Mouse (Mus musculus) activated CD4-positive, CD25-positive, alpha-beta regulatory T cell, adult 4 months (primary cell): ENCODE measurements at regions not wholly inside any gene's neighbourhood (a gene's known extent, or its start where the extent isn't known, plus 50 kb on each side); places are given as distances from the start of the nearest gene placed in this dataset.
A peak's percentile ranks its signal among the peaks of the same experiment; 100 is the strongest.

Experiments
- ATAC-seq: one replicate; pipeline ENCODE4 v1.8.0; 2017

- ATAC-seq: peak; percentile 83
Observed at GRCm38 (mm10) chr8:35991936-35992603, 226.5 kb downstream of the Gm19410 start.

DNA sequence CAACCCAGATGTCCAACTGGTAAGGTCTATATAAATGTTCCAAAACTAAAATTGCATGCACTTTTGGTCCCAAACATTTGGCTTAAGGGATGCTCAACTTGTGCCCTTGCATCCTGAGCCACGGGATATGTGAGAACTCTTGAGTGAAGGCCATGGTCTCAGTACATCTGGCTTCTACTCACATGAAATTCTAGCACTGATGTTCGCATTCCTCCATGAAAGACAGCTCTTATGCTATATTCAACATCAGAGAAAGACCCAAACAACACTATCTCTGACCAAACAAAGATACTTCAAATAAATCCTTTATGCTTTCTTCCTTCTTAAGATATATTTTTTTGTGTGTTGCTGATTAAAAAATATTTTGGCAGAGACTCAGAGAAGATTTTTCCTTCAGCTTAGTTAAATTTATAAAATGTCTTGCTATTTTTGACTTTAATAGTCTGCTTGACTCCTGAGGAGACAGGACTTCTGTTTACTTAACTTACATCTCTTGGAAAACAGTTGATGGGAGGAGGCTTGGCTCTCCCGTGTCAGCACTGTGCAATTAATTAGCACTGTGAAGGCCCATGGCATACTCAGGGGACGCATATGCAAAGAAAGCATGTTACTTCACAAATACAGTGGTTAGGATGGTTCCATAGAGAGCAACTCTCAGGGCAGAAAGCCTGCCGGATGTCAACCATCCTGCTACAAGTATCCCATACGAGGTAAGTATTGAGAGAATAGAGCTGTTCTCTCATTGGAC is 230.9 kb downstream of the Gm19410 start:
- ATAC-seq: no peak

GRCm38 (mm10) chr8:35999584-35999983 is 234.0 kb downstream of the Gm19410 start:
- no peak for ATAC-seq

DNA sequence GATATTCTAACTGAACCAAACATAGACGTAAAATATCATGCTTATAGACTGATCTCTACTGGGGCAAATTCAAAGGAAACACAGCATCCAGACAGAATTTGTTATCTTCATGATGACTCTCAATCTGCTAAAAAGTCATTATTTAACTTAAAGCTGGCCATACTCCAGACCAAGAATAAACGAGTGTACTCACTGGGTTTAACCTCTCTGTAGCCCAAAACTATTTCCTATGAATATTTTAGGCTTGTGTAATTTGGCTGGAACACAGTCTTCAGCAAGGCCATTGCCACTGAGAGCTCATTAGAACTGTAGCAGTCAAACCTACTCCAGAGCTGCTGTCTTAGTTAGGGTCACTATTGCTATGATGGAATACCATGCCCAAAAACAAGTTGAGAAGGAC is 238.8 kb downstream of the Gm19410 start:
- ATAC-seq: no peak

DNA sequence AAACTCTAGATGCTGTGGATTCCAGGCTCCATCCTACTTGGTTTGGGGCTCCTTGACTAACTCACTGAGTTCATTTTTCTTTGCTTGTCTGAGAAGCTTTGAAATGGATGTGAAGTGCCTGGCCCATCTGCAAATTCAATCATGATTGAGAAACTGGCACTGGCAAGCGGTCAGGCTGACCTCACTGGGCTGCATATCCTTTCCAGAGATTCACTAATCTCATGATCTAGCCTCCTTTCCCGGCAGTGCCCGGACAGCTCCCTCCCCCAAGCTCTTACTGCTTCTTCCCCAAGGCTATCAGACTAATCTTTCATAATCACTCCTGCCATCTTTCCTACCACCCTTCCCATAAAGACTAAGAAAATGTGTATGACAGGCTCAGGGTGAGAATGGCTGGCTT is 239.9 kb downstream of the Gm19410 start:
- no peak for ATAC-seq

GRCm38 (mm10) chr8:36007724-36008123 is 242.1 kb downstream of the Gm19410 start:
- no peak for ATAC-seq

GRCm38 (mm10) chr8:36009565-36009964 is 244.0 kb downstream of the Gm19410 start:
- ATAC-seq: no peak

DNA sequence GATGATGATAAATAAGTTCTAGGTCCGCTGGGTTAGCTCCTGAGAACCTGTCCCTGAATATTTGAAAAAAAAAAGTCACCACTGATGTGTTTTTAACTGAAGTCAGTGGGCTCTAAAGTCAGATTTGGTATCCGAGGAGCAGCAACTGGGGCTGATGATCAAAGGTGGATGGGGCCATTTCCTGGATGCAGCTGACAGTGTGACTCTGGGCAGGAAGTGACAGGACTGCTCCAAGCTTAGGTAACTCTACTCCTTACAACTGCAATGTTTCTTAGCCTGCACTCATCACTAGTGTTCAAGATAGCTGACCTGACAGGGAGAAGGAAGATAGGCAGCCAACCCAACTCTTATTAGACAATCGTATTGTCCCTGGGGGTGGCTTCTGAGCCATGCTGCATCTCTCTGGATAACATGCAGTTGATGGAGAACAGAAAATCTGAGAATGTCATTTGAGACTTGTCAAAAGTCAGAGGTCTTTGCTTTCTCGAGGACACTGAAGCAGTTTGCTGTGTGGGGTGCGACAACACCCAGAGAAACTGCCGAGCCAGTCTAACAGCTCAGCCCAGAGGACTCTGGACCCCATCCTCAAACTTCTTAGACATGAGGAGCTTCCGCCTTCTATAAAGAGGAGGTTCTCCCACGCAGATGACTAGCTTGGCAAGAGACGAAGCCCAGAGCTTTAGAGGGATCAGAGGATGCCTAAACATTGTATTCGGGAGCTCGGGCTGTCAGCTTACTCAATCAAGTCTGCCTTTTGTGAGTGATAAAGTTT is 245.0 kb downstream of the Gm19410 start:
- ATAC-seq: peak; percentile 100

DNA sequence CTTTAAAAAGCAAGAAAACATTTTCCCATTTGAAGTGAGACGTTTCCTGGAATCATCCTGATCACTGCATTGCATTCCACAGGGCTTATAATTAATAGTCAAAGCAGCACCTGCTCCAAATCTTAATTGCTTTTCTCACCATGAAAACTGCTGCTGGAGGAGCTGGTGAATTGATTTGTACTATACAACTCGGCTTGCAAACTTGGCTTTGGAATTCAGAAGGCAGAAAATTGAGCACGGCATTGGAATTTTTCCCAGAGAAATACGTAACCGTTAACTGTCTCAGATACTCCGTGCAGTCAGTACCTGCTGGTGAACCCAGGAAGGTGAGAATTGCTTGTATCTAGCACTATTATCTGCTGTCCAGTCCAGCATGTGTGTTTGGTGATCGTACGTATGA is 249.3 kb downstream of the Gm19410 start:
- no peak for ATAC-seq

GRCm38 (mm10) chr8:36016321-36017114 is 250.9 kb downstream of the Gm19410 start:
- peak; percentile 80 for ATAC-seq

GRCm38 (mm10) chr8:36018993-36019753 is 253.6 kb downstream of the Gm19410 start:
- no peak for ATAC-seq

DNA sequence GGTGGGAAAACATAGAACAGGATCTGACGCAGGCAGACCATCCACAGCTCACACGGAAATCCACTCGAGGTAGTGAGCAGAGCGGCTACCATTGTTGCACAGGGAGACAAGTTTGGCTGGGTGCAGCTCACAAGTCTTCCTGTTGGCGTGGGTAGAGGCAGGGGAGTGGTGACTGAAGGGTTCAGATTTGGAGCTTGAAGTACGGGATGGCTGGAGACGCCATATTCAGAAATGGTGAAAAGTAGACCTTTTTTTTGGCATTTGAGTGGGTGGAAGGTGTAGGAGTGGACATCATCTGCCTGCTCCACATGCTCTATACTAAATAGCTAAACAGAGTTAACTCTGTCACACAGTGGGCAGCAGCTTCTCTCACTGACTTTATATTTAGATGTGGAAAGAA is 254.3 kb downstream of the Gm19410 start:
- no peak for ATAC-seq

DNA sequence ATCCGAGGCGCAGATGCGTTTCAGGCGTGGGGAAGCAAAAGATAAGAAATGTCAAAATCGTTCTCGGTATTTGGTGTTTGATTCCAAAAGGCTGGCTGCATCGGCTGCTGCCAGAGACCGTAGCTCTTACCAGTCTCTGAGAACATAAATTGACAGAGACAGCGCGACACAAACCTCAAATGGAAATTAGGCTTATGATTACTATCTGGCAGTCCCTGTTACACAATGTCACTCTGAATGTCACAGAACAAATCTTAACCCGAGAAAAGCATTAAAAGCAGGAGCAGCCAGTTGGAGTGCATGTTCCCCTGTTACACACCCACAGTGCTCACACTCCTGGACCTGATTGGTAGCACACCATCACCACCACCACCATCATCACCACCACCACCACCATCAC is 262.0 kb downstream of the Gm19410 start:
- ATAC-seq: no peak

DNA sequence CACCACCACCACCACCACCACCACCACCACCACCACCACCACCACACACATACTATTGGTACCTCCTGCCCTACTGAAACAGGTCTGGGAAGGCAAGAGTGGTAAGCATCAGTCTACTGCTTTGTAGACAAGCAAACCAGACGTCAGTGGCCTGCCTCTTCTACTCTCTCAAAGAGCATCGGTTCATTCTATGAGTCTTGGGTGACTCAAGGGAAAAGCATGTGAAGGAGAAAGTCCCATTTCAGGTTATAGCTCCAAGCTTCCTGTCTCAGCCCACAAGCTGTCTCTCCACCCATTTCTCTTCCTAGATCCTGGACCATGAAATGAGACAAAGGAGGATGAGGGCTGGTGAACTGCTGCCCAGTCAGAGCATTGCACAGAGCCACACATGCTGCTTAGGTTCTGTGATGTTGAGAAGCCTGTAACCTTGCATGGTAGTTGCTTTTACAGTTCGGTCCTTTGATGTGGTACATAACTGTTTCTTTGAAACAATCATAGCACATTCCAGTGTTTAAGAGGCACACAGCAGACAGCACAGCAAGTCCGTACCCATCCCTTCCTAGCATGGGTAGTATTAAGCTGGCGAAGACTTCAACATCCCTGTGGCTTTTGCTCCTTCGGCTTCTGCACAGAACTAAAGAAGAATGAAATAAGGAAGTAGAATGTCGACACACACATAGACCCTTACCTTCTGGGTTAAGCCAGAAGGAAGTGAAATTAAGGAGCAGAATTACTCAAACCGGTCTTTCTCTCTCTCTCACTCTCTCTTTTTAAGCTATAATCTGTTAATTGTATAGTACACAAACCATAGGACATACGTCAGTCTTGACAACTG is 262.7 kb downstream of the Gm19410 start:
- ATAC-seq: peak; percentile 74

DNA sequence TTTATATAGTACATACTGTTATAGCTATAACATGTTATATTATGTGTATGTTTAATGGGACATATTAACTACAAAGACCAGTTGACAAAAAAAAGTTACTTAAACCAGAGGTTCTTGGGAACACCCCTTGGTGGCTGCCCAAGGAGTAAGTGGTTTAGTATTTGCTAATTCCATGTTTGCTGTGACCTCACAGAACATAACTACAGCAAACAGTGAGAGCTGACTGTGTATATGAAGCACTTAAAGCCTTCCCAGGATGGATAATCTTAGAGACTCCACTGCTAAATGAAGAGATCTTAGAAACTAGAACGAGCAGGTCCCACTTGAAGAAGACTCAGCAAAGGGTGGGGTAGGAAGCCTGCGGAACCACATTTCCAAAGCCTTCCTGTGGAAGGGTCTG is 263.9 kb downstream of the Gm19410 start:
- no peak for ATAC-seq

DNA sequence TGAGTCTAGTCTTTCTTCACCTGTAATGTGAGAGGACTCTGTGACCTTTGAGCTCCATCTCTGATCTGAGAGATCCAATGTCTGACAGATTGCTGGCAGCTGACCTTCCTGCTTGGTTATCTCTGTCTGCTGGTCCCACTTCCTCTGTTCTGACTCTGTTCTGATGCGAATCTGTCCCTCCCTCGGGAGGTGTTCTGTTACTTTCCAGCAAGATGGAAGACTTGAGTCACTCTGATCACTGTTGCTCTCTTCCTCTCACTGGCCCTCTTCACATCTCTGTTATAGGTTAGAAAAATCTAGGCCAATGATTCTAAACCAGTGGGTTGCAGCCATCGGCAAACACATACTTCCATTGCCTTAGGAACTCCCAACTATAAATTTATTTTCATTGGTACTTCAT is 264.6 kb downstream of the Gm19410 start:
- no peak for ATAC-seq

GRCm38 (mm10) chr8:36031966-36032719 is 266.6 kb downstream of the Gm19410 start:
- no peak for ATAC-seq

GRCm38 (mm10) chr8:36035339-36035738 is 269.7 kb downstream of the Gm19410 start:
- ATAC-seq: no peak

- no peak for ATAC-seq
Observed at GRCm38 (mm10) chr8:36036271-36036670, 270.7 kb downstream of the Gm19410 start.

DNA sequence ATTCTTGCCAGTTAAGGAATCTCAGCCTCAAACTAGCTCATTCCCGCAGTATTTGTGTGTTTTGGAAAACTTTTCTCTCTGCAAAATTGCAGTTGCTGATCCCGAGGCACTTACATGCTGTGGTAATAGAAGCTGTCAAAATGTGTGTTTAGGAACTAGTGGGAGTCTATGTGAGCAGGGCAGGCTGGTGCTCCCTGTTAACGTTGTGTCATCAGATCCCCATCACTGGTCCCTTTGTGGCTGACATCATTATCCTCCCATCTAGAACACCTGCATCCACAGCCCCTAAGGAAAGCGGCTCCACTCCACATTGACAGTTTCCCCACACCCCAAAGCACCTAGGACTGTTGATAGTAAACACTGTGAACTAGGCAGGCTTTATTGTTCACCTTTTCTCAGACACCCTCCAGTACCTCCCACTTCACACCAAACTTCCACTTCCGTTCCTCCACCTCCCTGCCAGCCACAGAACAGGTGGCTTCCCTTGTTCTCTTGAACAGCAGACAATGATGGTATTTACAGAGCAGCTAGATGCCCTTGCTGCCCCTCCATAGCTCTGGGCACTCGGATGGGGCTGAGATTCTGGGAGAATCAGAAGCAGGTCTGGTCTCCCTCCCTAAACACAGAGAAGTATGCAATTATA is 275.8 kb downstream of the Gm19410 start:
- peak; percentile 95 for ATAC-seq
